ENCODE assay signal across 16 mouse cellular contexts in the genomic region with DNA sequence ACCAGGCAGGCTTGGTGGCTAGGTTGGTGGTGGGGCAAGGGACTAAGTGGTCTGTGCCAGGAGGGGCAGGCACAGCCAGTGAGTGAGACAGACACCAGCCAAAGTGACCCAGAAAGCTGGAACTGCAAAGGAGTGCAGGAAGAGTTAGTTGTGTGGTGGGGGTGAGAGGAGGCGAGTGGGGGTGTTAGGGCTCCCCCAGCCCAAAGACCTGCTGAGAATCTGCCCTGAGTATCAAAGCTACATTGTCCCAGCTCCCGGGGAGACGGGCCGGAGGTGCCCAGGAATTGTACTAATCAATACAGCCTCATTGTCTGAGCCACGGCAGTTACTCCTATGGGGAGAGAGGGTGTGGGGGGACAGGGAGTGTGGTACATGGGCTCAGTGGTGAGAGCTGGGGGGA. TPM values are rescaled to one million over a fixed set of nuclear protein-coding genes. Genes with fewer than 3 reads are reported as not detected.
DNase-seq lines count a peak whose midpoint lies in the region; ATAC-seq and TF ChIP-seq lines count a peak whose summit lies in the region.
"Had no signal": no experiment of that assay in that cellular context is flagged by ENCODE, and none has a peak within 500 bp of the region (broad histone marks: within the 10 kb centered on the region; RNA-seq: fewer than 3 reads in every experiment).

No protein-coding gene starts in this region.

- ATAC-seq in forebrain, postnatal 0 days = peak; percentile 58
- peak; percentile 79 for ATAC-seq in neural tube, embryonic 14.5 days (ENCODE audit: low read depth)
- no peak for ATAC-seq in liver, postnatal 0 days
- ATAC-seq: intestine, embryonic 16.5 days had no signal

- 30% methylated on average over 5 of the region's 5 CpGs for WGBS in forebrain, postnatal 0 days
- 34% methylated on average over 5 of the region's 5 CpGs for WGBS in midbrain, embryonic 10.5 days
- WGBS in neural tube, embryonic 14.5 days = 13% methylated on average over 4 of the region's 5 CpGs
- 77% methylated on average over 5 of the region's 5 CpGs for WGBS in liver, postnatal 0 days (ENCODE audit: insufficient replicate concordance)

- TF ChIP-seq CTCF in left cerebral cortex, adult 2 months (IDR thresholded peaks at IDR 0.05) = no peak
- no peak for TF ChIP-seq CTCF in forebrain, postnatal 0 days (IDR thresholded peaks at IDR 0.05; ENCODE audit: low read depth)
- TF ChIP-seq CTCF in liver, postnatal 0 days (IDR thresholded peaks at IDR 0.05; ENCODE audit: low read depth) = no peak

- H3K4me2 ChIP-seq in forebrain, postnatal 0 days (ENCODE audit: low read depth) = no peak overlapping the region
- 0 out of 2 replicates have a peak overlapping the region, but pooled peaks have one; percentile 9 for H3K4me2 ChIP-seq in neural tube, embryonic 14.5 days (ENCODE audit: low read depth, low read length)
- H3K4me2 ChIP-seq in liver, postnatal 0 days (ENCODE audit: low read depth, low read length) = no peak overlapping the region
- H3K4me2 ChIP-seq: lung, embryonic 15.5 days had no signal

- H3K9me3 ChIP-seq in forebrain, postnatal 0 days (ENCODE audit: low read length) = no peaks in the 10 kb centered on the region
- no peaks in the 10 kb centered on the region for H3K9me3 ChIP-seq in midbrain, embryonic 10.5 days (replicated peaks)
- H3K9me3 ChIP-seq in neural tube, embryonic 14.5 days (ENCODE audit: control insufficient read depth, low read length) = no peaks in the 10 kb centered on the region
- no peaks in the 10 kb centered on the region for H3K9me3 ChIP-seq in liver, postnatal 0 days (ENCODE audit: low read length)
- H3K9me3 ChIP-seq: lung, embryonic 15.5 days had no signal

- no peak overlapping the region for H3K9ac ChIP-seq in forebrain, postnatal 0 days
- H3K9ac ChIP-seq in neural tube, embryonic 14.5 days (replicated peaks; ENCODE audit: low read depth, low read length) = no peak overlapping the region
- H3K9ac ChIP-seq in liver, postnatal 0 days (replicated peaks) = no peak overlapping the region
- H3K9ac ChIP-seq: lung, embryonic 15.5 days had no signal

- intact Hi-C loops in left cerebral cortex, adult 2 months (cut with DNase I) = no loop called here

- peak overlapping the region; percentile 71 for H3K27ac ChIP-seq in left cerebral cortex, adult 2 months
- no peak overlapping the region for H3K27ac ChIP-seq in forebrain, postnatal 0 days (ENCODE audit: low read depth, low read length)
- peak overlapping the region; percentile 67 for H3K27ac ChIP-seq in midbrain, embryonic 10.5 days (replicated peaks)
- peak overlapping the region; percentile 66 for H3K27ac ChIP-seq in neural tube, embryonic 14.5 days (ENCODE audit: low read depth, low read length)
- no peak overlapping the region for H3K27ac ChIP-seq in liver, postnatal 0 days (ENCODE audit: low read depth)
- H3K27ac ChIP-seq: heart, adult 2 months; lung, embryonic 15.5 days had no signal

- no peaks in the 10 kb centered on the region for H3K4me1 ChIP-seq in forebrain, postnatal 0 days (ENCODE audit: insufficient read depth)
- peaks cover 30% of the 10 kb centered on the region for H3K4me1 ChIP-seq in midbrain, embryonic 10.5 days
- peaks cover 8% of the 10 kb centered on the region for H3K4me1 ChIP-seq in neural tube, embryonic 14.5 days (ENCODE audit: control insufficient read depth, insufficient read depth, low read length)
- H3K4me1 ChIP-seq in liver, postnatal 0 days (ENCODE audit: insufficient read depth) = peaks cover 3% of the 10 kb centered on the region; the same call in 1 of the 2 replicates

- H3K27me3 ChIP-seq in forebrain, postnatal 0 days (ENCODE audit: insufficient read depth, low read length) = no peaks in the 10 kb centered on the region
- H3K27me3 ChIP-seq in midbrain, embryonic 10.5 days (ENCODE audit: low read depth, poor library complexity, severe bottlenecking) = no peaks in the 10 kb centered on the region
- H3K27me3 ChIP-seq in neural tube, embryonic 14.5 days (ENCODE audit: control insufficient read depth, insufficient read depth, low read length) = no peaks in the 10 kb centered on the region
- H3K27me3 ChIP-seq in liver, postnatal 0 days (ENCODE audit: insufficient read depth, low read length) = no peaks in the 10 kb centered on the region
- H3K27me3 ChIP-seq: lung, embryonic 15.5 days had no signal

- DNase-seq in left cerebral cortex, adult 2 months (ENCODE audit: extremely low spot score in 1 of 2, low spot score in 2 of 2) = no peak
- no peak for DNase-seq in left cerebral cortex, adult 9 months (ENCODE audit: low spot score in 2 of 2)
- no peak for DNase-seq in forebrain, postnatal 0 days
- DNase-seq in midbrain, embryonic 10.5 days (ENCODE audit: low spot score) = no peak
- DNase-seq in adrenal gland, adult 18-20 months (ENCODE audit: low spot score in 2 of 2) = no peak
- DNase-seq in liver, postnatal 0 days = no peak
- DNase-seq in thymus, adult 18-20 months = no peak
- DNase-seq: cerebellum, adult 11 months; heart, adult 2 months; heart, postnatal 14 days; kidney, postnatal 36 days had no signal

- 0 out of 2 replicates have a peak overlapping the region, but pooled peaks have one; percentile 2 for H3K4me3 ChIP-seq in left cerebral cortex, adult 2 months
- H3K4me3 ChIP-seq in forebrain, postnatal 0 days (ENCODE audit: low read depth, low read length) = no peak overlapping the region
- peak overlapping the region; percentile 16; the same call in 1 of the 2 replicates for H3K4me3 ChIP-seq in midbrain, embryonic 10.5 days
- H3K4me3 ChIP-seq in neural tube, embryonic 14.5 days (ENCODE audit: low read depth, low read length) = no peak overlapping the region
- no peak overlapping the region for H3K4me3 ChIP-seq in liver, postnatal 0 days (ENCODE audit: low read depth, low read length)
- H3K4me3 ChIP-seq: erythroblast, embryonic 14.5 days; heart, adult 2 months; lung, embryonic 15.5 days had no signal

- TF ChIP-seq EP300 in liver, postnatal 0 days (IDR thresholded peaks at IDR 0.05; ENCODE audit: low read depth) = no peak

- no peaks in the 10 kb centered on the region for H3K36me3 ChIP-seq in forebrain, postnatal 0 days (ENCODE audit: insufficient read depth)
- no peaks in the 10 kb centered on the region for H3K36me3 ChIP-seq in midbrain, embryonic 10.5 days
- no peaks in the 10 kb centered on the region for H3K36me3 ChIP-seq in neural tube, embryonic 14.5 days (ENCODE audit: control insufficient read depth, insufficient read depth, low read length)
- peaks cover 32% of the 10 kb centered on the region for H3K36me3 ChIP-seq in liver, postnatal 0 days (replicated peaks; ENCODE audit: insufficient read depth, low read length)
- H3K36me3 ChIP-seq: lung, embryonic 15.5 days had no signal

RNA-seq across cellular contexts. Expression of a gene that starts 15.2 kb away (rescaled TPM):
- total RNA-seq in left cerebral cortex, adult 2 months (2021) = 10 to 100 TPM; 34.2 to 35.4 TPM
- 30.6 and 35.0 TPM in 2 replicates for total RNA-seq in forebrain, postnatal 0 days (2014; rRNA removed)
- 18.7 and 33.7 TPM in 2 replicates for polyA plus RNA-seq in forebrain, postnatal 0 days (2015; fragmentation: Nextera tagmentation; extraction: Ambion mirVana)
- 6.7 and 8.6 TPM in 2 replicates for polyA plus RNA-seq in midbrain, embryonic 10.5 days (2016; fragmentation: Nextera tagmentation; extraction: Ambion mirVana)
- polyA plus RNA-seq in neural tube, embryonic 14.5 days (2014; fragmentation: Nextera tagmentation; extraction: Ambion mirVana) = 32.7 and 42.9 TPM in 2 replicates
- 10 to 100 TPM in 1 of 2 experiments, 1 to 10 TPM in 1; 6.5 to 11.8 TPM for total RNA-seq in adrenal gland, adult 18-20 months (2021)
- 16.0 and 19.5 TPM in 2 replicates for polyA plus RNA-seq in liver, postnatal 0 days (2015; fragmentation: Nextera tagmentation; extraction: Ambion mirVana)

RNA-seq across cellular contexts. Expression of a gene that starts 22.9 kb away (rescaled TPM):
- 1 to 10 TPM in 1 of 2 experiments, under 1 TPM in 1; 0.94 to 1.4 TPM for total RNA-seq in left cerebral cortex, adult 2 months (2021)
- 3.4 and 7.7 TPM in 2 replicates for total RNA-seq in forebrain, postnatal 0 days (2014; rRNA removed)
- 0.94 and 1.5 TPM in 2 replicates for polyA plus RNA-seq in forebrain, postnatal 0 days (2015; fragmentation: Nextera tagmentation; extraction: Ambion mirVana)
- polyA plus RNA-seq in midbrain, embryonic 10.5 days (2016; fragmentation: Nextera tagmentation; extraction: Ambion mirVana) = 1.1 and 2.2 TPM in 2 replicates
- polyA plus RNA-seq in neural tube, embryonic 14.5 days (2014; fragmentation: Nextera tagmentation; extraction: Ambion mirVana) = 1.4 and 2.6 TPM in 2 replicates
- under 1 TPM; 0.70 to 0.99 TPM for total RNA-seq in adrenal gland, adult 18-20 months (2021)
- polyA plus RNA-seq in liver, postnatal 0 days (2015; fragmentation: Nextera tagmentation; extraction: Ambion mirVana) = 0.15 and 0.34 TPM in 2 replicates
- total RNA-seq: liver, adult 2 months had no signal

RNA-seq across cellular contexts. Expression of a gene that starts 33.8 kb away (rescaled TPM):
- 10 to 100 TPM; 86.7 to 90.6 TPM for total RNA-seq in left cerebral cortex, adult 2 months (2021)
- 179 and 192 TPM in 2 replicates for total RNA-seq in forebrain, postnatal 0 days (2014; rRNA removed)
- 89.0 and 90.6 TPM in 2 replicates for polyA plus RNA-seq in forebrain, postnatal 0 days (2015; fragmentation: Nextera tagmentation; extraction: Ambion mirVana)
- 24.8 and 27.9 TPM in 2 replicates for polyA plus RNA-seq in midbrain, embryonic 10.5 days (2016; fragmentation: Nextera tagmentation; extraction: Ambion mirVana)
- 68.7 and 73.6 TPM in 2 replicates for polyA plus RNA-seq in neural tube, embryonic 14.5 days (2014; fragmentation: Nextera tagmentation; extraction: Ambion mirVana)
- 10 to 100 TPM in 1 of 2 experiments, 1 to 10 TPM in 1; 9.9 to 12.9 TPM for total RNA-seq in adrenal gland, adult 18-20 months (2021)
- 0.63 and 0.67 TPM in 2 replicates for polyA plus RNA-seq in liver, postnatal 0 days (2015; fragmentation: Nextera tagmentation; extraction: Ambion mirVana)

RNA-seq across cellular contexts. Expression of a gene that starts 37.6 kb away (rescaled TPM):
- total RNA-seq in left cerebral cortex, adult 2 months (2021) = 100 to 1,000 TPM; 430 to 462 TPM
- 557 and 600 TPM in 2 replicates for total RNA-seq in forebrain, postnatal 0 days (2014; rRNA removed)
- 599 and 626 TPM in 2 replicates for polyA plus RNA-seq in forebrain, postnatal 0 days (2015; fragmentation: Nextera tagmentation; extraction: Ambion mirVana)
- polyA plus RNA-seq in midbrain, embryonic 10.5 days (2016; fragmentation: Nextera tagmentation; extraction: Ambion mirVana) = 193 and 213 TPM in 2 replicates
- 578 and 652 TPM in 2 replicates for polyA plus RNA-seq in neural tube, embryonic 14.5 days (2014; fragmentation: Nextera tagmentation; extraction: Ambion mirVana)
- 100 to 1,000 TPM; 222 to 245 TPM for total RNA-seq in adrenal gland, adult 18-20 months (2021)
- 149 and 164 TPM in 2 replicates for polyA plus RNA-seq in liver, postnatal 0 days (2015; fragmentation: Nextera tagmentation; extraction: Ambion mirVana)

RNA-seq across cellular contexts. Expression of a gene that starts 42.3 kb away (rescaled TPM):
- total RNA-seq in left cerebral cortex, adult 2 months (2021) = 10 to 100 TPM in 1 of 2 experiments, 1 to 10 TPM in 1; 9.1 to 11.4 TPM
- 21.6 and 22.3 TPM in 2 replicates for total RNA-seq in forebrain, postnatal 0 days (2014; rRNA removed)
- 16.7 and 17.4 TPM in 2 replicates for polyA plus RNA-seq in forebrain, postnatal 0 days (2015; fragmentation: Nextera tagmentation; extraction: Ambion mirVana)
- 27.9 and 30.9 TPM in 2 replicates for polyA plus RNA-seq in midbrain, embryonic 10.5 days (2016; fragmentation: Nextera tagmentation; extraction: Ambion mirVana)
- 21.5 and 22.9 TPM in 2 replicates for polyA plus RNA-seq in neural tube, embryonic 14.5 days (2014; fragmentation: Nextera tagmentation; extraction: Ambion mirVana)
- total RNA-seq in adrenal gland, adult 18-20 months (2021) = 10 to 100 TPM; 11.7 to 13.3 TPM
- polyA plus RNA-seq in liver, postnatal 0 days (2015; fragmentation: Nextera tagmentation; extraction: Ambion mirVana) = 3.5 and 4.5 TPM in 2 replicates

Comparison
In these comparisons a context has a peak if more than half of its experiments do, and no peak if none do; other contexts are left out.
1. H3K27ac ChIP-seq: peak in left cerebral cortex, adult 2 months (single experiment), midbrain, embryonic 10.5 days (single experiment) and neural tube, embryonic 14.5 days (single experiment); none in forebrain, postnatal 0 days (single experiment) and liver, postnatal 0 days (single experiment).
2. H3K4me3 ChIP-seq: peak in left cerebral cortex, adult 2 months (single experiment) and midbrain, embryonic 10.5 days (single experiment); none in forebrain, postnatal 0 days (single experiment), neural tube, embryonic 14.5 days (single experiment) and liver, postnatal 0 days (single experiment).
3. RNA of a gene that starts 33.8 kb away (polyA plus RNA-seq): 89.0 to 90.6 TPM in forebrain, postnatal 0 days, 68.7 to 73.6 TPM in neural tube, embryonic 14.5 days and 24.8 to 27.9 TPM in midbrain, embryonic 10.5 days; 0.63 to 0.67 TPM in liver, postnatal 0 days; every median in the first group is over 10 times any median in the second.